In the genomic region with DNA sequence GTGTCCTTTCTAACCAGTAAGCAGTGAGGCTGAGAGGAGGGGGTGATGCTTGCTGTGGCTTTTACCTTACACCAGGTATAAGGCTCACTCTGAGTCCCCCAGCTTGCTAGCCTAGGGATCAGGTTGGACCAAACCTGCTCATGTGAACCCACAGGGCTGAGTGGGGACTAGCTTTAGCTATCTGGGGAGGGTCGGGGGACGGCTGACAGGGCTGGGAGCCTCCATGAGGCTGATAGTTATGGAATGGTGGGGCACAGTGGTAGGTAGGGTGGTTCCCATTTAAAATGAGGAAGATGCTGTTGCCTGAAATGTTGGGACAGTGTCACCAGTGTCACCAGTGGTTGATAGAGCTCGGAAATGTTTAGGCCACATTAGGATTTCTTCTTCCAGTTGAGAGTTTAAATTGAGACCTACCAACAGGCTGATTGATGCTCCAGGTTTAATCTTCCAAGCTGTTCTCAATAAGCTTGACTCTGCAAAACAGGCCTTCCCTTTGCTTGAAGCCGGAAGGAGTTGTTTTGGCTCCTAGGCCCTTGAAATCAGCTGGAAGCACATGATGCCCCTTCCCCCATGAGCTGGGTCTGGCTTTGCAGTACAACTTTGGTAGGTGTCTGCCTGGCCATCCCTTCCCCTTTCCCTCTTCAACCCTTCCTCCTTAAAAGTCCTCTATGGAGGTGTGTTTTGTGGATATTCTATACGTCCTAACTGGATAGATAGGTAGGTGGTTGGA, we compare ENCODE assay signal across 8 mouse cellular contexts. TPM values are rescaled to one million over a fixed set of nuclear protein-coding genes. Genes with fewer than 3 reads are reported as not detected.
DNase-seq lines count a peak whose midpoint lies in the region; ATAC-seq and TF ChIP-seq lines count a peak whose summit lies in the region.

No protein-coding gene starts in this region.

- peak overlapping the region; percentile 77 for H3K9ac ChIP-seq in hindbrain, embryonic 14.5 days
- H3K9ac ChIP-seq in lung, embryonic 16.5 days (ENCODE audit: low read length) = peak overlapping the region; percentile 95

- no peak overlapping the region; the same call in 1 of the 2 replicates for H3K27ac ChIP-seq in cortical plate, adult 2 months (ENCODE audit: insufficient read depth, low read length)
- no peak overlapping the region for H3K27ac ChIP-seq in hindbrain, embryonic 14.5 days
- no peak overlapping the region for H3K27ac ChIP-seq in lung, embryonic 16.5 days (ENCODE audit: low read length)

- TF ChIP-seq CTCF in cortical plate, adult 2 months (IDR thresholded peaks at IDR 0.05; ENCODE audit: extremely low read depth, insufficient read depth, low read length) = no peak

- no peak for TF ChIP-seq POLR2A in cortical plate, adult 2 months (IDR thresholded peaks at IDR 0.05; ENCODE audit: extremely low read depth, insufficient read depth, low read length)

- peak overlapping the region; percentile 98 for H3K4me2 ChIP-seq in hindbrain, embryonic 14.5 days (replicated peaks)
- H3K4me2 ChIP-seq in lung, embryonic 16.5 days (ENCODE audit: low read depth, low read length) = peak overlapping the region; percentile 93

- no peaks in the 10 kb centered on the region for H3K9me3 ChIP-seq in erythroblast, embryonic 14.5 days (ENCODE audit: control insufficient read depth, low read length)
- H3K9me3 ChIP-seq in hindbrain, embryonic 14.5 days (ENCODE audit: control insufficient read depth, low read length) = no peaks in the 10 kb centered on the region
- no peaks in the 10 kb centered on the region for H3K9me3 ChIP-seq in lung, embryonic 16.5 days (ENCODE audit: control insufficient read depth, low read length)

- peak overlapping the region; percentile 28 for H3K4me3 ChIP-seq in erythroblast, embryonic 14.5 days (replicated peaks)
- H3K4me3 ChIP-seq in cortical plate, adult 2 months (ENCODE audit: insufficient read depth, low read length) = peak overlapping the region; percentile 86
- H3K4me3 ChIP-seq in hindbrain, embryonic 14.5 days (replicated peaks; ENCODE audit: low read length) = peak overlapping the region; percentile 66
- peak overlapping the region; percentile 85 for H3K4me3 ChIP-seq in lung, embryonic 16.5 days (ENCODE audit: low read length)

- H3K27me3 ChIP-seq in erythroblast, embryonic 14.5 days (ENCODE audit: control insufficient read depth) = peaks cover 38% of the 10 kb centered on the region
- H3K27me3 ChIP-seq in hindbrain, embryonic 14.5 days (ENCODE audit: control insufficient read depth, insufficient read depth, low read length) = no peaks in the 10 kb centered on the region
- no peaks in the 10 kb centered on the region for H3K27me3 ChIP-seq in lung, embryonic 16.5 days (ENCODE audit: control insufficient read depth, insufficient read depth, low read depth, low read length)

- WGBS in hindbrain, embryonic 14.5 days = 48% methylated on average over 5 of the region's 5 CpGs
- 24% methylated on average over 5 of the region's 5 CpGs for WGBS in lung, embryonic 16.5 days

- ATAC-seq in erythroblast, adult 5-6 weeks (replicated peaks; ENCODE audit: low FRiP score, poor library complexity, severe bottlenecking) = no peak
- no peak for ATAC-seq in hindbrain, embryonic 14.5 days (ENCODE audit: low FRiP score)
- no peak for ATAC-seq in lung, embryonic 16.5 days (ENCODE audit: low read depth)
- no peak for ATAC-seq in cerebellum, adult (ENCODE audit: insufficient number of reproducible peaks, low FRiP score, low TSS enrichment)

- no peak for DNase-seq in hindbrain, embryonic 14.5 days (ENCODE audit: low spot score)
- DNase-seq in thymus, postnatal 4 days = no peak
- DNase-seq in spleen, adult 12 weeks (ENCODE audit: low spot score) = no peak

- peaks cover 13% of the 10 kb centered on the region for H3K4me1 ChIP-seq in erythroblast, embryonic 14.5 days (ENCODE audit: control insufficient read depth)
- peaks cover 10% of the 10 kb centered on the region for H3K4me1 ChIP-seq in cortical plate, adult 2 months (ENCODE audit: control insufficient read depth, insufficient read depth, low read length)
- H3K4me1 ChIP-seq in hindbrain, embryonic 14.5 days (replicated peaks; ENCODE audit: control insufficient read depth, insufficient read depth, low read length) = peaks cover 46% of the 10 kb centered on the region
- peaks cover 20% of the 10 kb centered on the region for H3K4me1 ChIP-seq in lung, embryonic 16.5 days (replicated peaks; ENCODE audit: control insufficient read depth, insufficient read depth, low read length)

- no peaks in the 10 kb centered on the region for H3K36me3 ChIP-seq in erythroblast, embryonic 14.5 days (ENCODE audit: control insufficient read depth)
- H3K36me3 ChIP-seq in hindbrain, embryonic 14.5 days (replicated peaks; ENCODE audit: control insufficient read depth, insufficient read depth) = no peaks in the 10 kb centered on the region
- H3K36me3 ChIP-seq in lung, embryonic 16.5 days (ENCODE audit: control insufficient read depth, insufficient read depth, low read length) = no peaks in the 10 kb centered on the region

RNA-seq across cellular contexts. Expression of a gene that starts 1.8 kb away (rescaled TPM):
- polyA plus RNA-seq in erythroblast, embryonic 14.5 days (2012) = 0.03 and 0.07 TPM in 2 replicates
- total RNA-seq in erythroblast, adult 5-6 weeks (2015; ENCODE audit: low replicate concordance) = 1.9 and 4.4 TPM in 2 replicates
- 2.2 and 2.8 TPM in 2 replicates for total RNA-seq in erythroblast, adult 5-6 weeks (2017; ENCODE audit: low replicate concordance)
- 36.0 and 38.0 TPM in 2 replicates for polyA plus RNA-seq in cortical plate, adult 2 months (2012; rRNA removed)
- 27.0 and 28.0 TPM in 2 replicates for polyA plus RNA-seq in hindbrain, embryonic 14.5 days (2014; fragmentation: Nextera tagmentation; extraction: Ambion mirVana)
- 15.4 and 15.5 TPM in 2 replicates for polyA plus RNA-seq in lung, embryonic 16.5 days (2015; fragmentation: Nextera tagmentation; extraction: Ambion mirVana)

Comparison
In these comparisons a context has a peak if more than half of its experiments do, and no peak if none do; other contexts are left out.
1. H3K4me3 ChIP-seq: peak in every context shown above with its lines; median percentile 86 in cortical plate, adult 2 months; 85 in lung, embryonic 16.5 days; 66 in hindbrain, embryonic 14.5 days; 28 in erythroblast, embryonic 14.5 days.
2. RNA of a gene that starts 1.8 kb away (polyA plus RNA-seq): 36.0 to 38.0 TPM in cortical plate, adult 2 months, 27.0 to 28.0 TPM in hindbrain, embryonic 14.5 days and 15.4 to 15.5 TPM in lung, embryonic 16.5 days; 0.03 to 0.07 TPM in erythroblast, embryonic 14.5 days; every median in the first group is over 10 times any median in the second.